Mouse (Mus musculus) embryonic fibroblast, embryonic 13.5 days (primary cell): ENCODE data around the gene Nav2.

Experiments used
- CTCF ChIP-seq: IDR thresholded peaks from 2 replicates; pipeline ENCODE4 v1.5.1; 2011; ENCODE audit warnings: mild to moderate bottlenecking, control low read depth, low read length, moderate library complexity, borderline replicate concordance; ENCODE audit not compliant: insufficient read depth
- POLR2A ChIP-seq: IDR thresholded peaks from 2 replicates; pipeline ENCODE4 v1.6.1; 2011; ENCODE audit warnings: low read depth, mild to moderate bottlenecking, control low read depth, low read length, moderate library complexity

DNA sequence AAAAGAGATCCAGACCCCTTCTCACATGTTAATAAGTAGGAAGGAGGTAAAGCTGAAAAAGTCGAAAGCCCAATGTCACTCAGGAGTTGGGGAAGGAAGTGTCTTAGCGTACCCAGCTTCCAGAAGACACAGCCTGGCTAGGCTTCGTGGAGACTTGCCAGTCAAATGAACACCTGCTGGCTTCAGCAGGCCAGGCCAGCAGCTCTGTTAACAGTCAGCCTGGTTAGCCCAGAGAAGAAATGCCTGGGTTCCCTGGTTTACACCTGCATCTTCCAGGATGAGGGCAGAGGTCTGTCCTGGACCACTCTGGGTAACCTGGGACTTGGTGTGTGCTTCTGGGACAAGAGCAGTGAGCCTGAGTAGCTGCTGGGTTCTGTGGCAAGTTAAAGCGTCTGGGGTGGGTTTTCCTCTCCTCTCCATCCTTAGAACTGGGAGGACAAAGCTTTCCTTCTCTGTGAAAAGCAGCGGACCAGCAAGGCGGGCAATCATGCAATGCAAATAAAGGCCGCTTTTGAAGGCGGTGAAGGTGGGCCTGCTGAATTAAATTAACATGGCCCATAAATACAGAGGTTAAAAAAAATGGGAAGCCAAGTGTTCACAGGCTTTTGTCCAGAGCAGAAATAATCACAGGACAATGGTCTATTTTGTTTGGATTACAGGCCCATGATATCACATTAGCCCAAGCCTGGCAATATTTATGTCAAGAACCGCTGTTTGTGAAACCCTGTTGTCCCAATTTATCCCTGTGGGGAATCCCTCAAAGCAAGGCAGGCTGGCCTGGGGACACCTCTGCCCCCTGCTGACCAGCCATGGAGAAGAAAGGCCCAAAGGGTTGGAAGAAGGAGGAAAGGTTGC, 157.3 kb downstream of the Nav2 start:
- no peak for TF ChIP-seq CTCF
- TF ChIP-seq POLR2A: no peak
